Mouse (Mus musculus) layer of hippocampus, adult 8-10 months (tissue): ENCODE results near the gene Ltbp3. TPM values are rescaled to one million over a fixed set of nuclear protein-coding genes. Genes with fewer than 3 reads are reported as not detected.
"Not testable (repeated sequence)": the region's sequence is repeated elsewhere in the genome, so short reads cannot be mapped to it uniquely, and the experiment has no call there.

Source experiments
- DNase-seq, 2 experiments: peaks; one replicate each; pipeline ENCODE4 v3.0.0; 2022; ENCODE audit warnings: low spot score in 2 of 2
- total RNA-seq, 4 experiments: library from RNA; stranded (reverse); gene quantifications; 2 replicates each; pipeline ENCODE4 v1.2.4; 2022

The Ltbp3 gene
- total RNA-seq, 4 experiments from 2014 or later = 30.4 to 40.5 (median 33.1) TPM

DNA sequence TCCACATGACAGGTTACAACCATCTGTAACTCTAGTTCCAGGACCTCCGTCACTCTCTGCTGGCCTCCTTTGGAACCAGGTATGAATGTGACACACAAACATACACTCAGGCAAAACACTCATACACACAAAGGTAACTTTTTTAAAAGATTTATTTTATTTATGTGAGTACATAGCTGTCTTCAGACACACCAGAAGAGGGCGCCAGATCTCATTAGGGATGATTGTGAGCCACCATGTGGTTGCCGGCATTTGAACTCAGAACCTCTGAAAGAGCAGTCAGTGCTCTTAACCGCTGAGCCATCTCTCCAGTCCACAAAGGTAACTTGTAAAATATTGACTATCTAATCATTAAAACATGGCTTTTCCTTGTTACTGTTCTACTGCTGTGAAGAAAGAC, 50.6 kb downstream of the Ltbp3 start:
- DNase-seq = no peak

DNA sequence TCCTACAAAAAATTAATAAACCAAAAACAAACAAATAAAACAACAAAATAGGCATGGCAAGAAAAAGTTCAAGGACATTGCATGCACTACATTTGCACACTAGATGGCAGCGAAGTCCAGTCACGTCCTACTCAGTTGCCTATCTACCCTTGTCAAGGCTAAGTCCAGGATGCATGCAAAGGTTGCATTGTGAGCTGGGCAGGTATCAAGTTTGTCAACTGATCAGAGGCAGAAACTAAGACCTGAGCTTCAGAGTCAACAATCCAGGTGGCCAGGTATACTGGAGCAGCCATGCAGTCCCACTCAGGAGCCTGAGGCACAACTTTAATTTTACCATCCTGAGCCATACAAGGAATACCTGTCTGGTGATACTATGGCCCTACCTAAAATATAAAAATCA, 52.4 kb downstream of the Ltbp3 start:
- DNase-seq = peak in 1 of 2 experiments; percentile 62

DNA sequence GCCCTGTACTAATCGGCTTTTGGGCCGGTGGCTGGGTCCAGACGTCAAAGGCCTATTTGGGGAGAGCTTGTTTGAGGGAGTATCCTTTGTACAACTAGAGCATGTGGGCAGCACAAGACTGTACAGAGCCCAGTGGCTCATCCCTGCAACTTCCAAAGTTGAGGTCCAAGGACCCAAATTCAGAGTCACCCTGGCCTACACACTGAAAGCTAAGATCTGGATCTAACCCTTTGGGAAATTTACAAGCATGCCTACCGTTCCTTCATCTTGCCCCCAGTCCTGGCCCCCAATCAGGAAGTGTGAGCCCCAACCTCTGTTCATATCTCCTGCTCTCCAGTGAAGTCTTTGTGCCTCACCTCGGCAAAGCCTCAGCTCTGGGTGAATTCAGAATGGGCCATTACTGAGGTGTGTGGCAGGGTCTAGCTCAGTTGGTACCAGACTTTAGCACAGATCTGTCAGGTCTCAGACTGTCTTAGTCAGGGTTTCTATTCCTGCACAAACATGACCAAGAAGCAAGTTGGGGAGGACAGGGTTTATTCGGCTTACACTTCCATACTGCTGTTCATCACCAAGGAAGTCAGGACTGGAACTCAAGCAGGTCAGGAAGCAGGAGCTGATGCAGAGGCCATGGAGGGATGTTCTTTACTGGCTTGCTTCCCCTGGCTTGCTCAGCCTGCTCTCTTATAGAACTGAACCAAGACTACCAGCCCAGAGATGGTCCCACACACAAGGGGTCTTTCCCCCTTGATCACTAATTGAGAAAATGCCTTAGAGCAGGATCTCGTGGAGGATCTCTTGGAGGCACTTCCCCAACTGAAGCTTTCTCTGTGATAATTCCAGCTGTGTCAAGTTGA, 53.4 kb downstream of the Ltbp3 start:
- DNase-seq = not testable (repeated sequence)

DNA sequence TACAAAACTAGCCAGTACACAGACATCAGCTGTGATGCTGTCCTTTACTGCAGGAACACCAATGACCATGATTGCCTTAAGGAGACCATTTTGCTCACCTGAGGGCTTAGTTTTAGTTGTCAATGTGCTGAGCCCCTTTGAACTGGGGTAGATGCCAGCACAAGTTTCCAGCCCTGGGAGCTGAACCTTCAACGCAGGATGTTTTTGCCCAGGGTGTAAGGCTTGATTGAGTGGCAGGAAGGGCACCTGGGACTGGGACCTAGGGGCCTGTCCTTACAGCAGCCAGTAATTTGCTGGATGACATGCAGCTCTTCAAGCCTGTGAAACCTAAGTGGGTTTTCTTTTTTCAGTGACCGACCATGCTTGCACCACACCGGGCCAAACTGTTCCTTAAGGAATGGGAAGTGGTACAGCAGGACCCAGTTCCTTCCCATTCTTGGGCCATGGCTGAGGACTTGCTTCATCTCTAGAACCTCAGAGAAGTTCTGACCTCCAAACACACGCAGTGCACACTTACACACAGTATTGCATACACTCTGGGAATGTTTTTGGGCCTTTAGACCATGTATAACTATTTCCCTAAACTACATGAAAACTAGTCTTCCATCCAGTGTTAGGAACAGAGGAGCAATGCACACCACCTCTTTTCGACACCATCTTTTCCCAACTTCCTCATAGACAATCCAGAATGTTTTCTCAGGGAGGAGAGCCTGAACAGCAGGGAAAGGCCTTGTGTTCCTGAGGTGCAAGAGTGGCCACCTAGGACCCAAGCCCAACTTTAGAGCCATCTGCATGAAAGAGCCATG, 54.3 kb downstream of the Ltbp3 start:
- DNase-seq = no peak

DNA sequence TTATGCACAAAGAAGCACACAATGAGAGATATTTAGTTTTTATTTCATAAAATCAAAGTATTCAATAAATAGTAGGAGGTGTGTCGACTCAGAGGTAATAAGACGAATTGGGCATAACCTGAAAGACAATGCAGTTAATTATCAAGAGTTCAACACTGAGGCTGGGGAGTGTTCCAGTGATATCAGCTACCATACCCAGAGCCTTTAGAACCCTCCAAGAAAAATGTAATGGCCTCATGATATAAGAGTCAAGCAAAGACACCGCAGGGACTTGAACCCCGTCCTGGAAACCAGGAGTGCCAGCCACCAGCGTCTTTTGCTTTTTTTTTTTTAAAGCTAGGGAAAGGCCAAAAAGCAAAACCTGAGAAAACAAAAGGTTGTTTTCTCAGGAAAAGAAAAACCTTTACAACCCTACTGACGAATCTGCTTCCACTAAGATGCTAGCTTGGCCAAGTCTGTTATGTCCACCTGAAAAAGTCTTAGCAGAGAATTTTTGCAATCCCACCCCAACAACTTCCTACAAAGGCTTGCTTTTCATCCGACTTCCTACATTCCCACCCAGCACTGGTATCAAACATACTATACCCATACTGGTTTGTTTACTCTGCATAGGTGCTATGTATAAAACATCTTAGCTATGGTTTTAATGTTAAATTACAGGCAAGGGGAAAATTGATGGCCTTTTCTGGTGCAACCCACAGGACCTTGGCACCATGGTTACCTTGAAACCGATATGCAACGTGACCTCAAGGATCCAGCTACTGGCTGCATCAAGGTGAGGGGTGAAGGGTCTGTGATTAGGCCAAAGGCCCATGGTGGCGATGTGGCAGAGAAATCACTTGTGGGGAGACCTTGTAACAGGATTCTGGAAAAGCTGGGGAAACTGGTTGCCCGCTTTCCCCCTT, 55.2 kb downstream of the Ltbp3 start:
- DNase-seq = no peak

DNA sequence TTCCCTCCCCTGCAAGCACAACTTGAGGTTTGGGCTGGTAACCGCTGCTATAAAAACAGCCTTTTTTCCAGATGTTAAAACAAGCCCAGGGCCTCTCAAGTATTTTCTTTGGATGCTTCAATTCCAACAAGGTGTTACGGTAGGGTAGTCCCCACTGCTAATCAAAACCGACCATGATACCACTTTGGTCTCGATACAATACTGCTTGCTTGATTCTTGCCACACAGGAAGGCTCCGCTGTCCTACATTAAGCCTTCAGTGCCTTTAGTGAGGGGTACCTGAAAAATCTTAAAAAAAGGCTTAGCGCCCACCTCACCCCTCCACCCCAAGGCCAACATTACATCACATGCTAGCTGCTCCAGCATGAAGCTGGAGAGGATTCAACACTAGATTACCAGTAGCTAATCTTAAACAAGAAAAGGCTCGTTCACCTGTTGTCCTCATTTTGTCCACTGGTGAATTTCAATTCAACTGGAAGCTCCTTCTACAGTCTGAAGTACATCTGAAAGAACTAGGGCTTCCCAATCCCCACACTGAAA, 55.9 kb downstream of the Ltbp3 start:
- no peak for DNase-seq

DNA sequence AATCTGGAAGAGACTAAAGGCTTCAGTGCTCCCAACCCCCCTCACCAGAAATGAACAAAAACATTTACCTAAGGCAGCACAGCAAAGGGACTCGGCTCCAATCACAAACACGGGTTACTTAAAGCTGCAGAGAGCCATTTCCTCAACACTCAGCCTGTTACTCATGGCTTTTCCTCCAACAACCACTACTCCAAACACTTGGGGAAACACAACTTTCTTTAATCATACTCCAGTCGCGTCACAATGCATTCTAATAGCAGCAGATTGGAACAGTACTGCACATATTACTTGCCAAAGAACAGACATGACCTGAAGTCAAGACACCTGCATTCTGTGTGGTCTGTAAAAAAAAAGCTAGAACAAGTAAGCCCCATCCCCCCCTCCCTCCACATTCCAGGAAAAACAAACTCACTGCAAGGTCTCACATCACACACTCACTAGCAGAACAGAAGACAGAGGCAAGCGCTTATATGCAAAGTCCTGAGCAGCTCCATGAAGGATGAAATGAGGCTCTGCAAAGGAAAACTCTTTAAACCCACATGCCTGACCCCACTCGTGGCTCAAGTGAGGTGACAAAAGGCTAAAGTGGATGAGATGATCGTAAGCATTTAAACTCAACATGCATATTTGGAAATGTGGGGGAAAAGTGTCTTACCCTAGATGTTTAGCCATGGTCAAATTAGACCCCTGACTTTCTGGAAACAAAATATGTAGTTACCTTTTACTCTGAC, 56.8 kb downstream of the Ltbp3 start:
- no peak for DNase-seq

DNA sequence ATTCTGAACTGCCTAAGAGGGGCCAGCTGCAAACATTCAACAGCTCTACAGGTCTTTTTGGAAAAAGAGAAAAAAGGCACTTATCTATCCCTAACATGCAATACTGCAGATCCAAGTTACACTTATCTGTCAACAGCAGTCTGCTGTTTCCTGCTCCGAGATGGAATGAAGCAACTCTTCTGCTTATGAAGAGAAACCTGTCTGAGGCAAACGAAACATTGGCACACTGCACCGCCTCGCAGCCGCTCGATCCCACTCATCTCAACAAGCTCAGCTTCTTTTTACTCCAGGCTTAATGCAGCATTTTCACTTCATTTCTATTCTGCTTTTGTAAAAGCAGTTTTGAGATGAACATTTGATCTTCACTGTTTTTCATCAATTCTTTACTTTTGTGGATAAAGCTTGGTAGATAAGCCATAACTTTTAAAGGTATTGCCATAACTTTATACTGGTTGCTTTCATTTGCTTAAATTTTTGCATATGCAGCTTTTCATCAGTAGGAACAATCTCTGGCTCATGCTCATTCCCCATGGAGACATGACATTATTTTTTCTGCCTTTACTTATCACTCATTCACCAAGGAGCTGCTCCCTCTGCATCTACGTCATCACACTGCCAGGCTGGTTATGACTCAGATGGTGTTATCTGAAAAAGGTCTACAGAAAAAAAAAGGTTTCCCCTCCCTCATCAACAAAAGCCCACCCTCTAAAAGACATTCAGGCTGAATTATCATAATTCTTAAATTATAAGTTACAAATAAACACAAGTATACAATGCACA, 58.2 kb downstream of the Ltbp3 start:
- DNase-seq = no peak

DNA sequence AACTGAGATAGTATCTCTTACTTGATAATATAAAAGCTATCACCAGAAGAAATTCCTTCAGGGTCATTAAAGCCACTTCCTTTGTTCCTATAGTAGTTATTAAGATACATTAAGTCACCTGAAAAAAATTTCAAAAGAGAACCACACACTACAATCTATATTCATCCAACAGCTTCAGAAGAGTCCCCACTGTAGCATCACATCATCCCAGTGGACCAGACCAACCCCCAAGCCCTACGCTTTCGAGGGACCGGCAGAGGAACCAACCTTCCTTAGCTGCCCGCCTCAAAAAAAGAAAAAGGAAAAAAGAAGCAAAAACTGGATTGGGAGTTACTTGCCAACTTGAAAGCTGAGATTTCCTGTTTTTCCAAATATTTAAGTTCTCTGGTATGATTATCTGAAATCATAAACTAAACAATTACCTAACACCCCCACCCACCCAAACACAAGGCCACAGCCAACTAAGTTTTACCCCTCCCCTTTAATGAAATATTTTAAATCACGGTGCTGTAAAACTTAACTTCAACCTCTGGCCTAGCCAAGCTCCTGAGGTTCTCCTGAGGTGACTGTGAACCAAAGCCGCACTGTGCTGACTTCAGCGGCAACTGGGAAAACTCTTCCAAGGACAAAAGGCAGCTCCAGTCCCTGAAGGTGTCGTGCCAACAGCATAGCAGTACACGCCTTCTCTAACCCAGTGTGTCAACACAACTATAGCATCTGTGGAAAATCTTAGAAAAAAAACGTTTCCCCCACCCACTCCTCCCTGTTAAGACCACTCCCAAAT, 59.1 kb downstream of the Ltbp3 start:
- no peak for DNase-seq

DNA sequence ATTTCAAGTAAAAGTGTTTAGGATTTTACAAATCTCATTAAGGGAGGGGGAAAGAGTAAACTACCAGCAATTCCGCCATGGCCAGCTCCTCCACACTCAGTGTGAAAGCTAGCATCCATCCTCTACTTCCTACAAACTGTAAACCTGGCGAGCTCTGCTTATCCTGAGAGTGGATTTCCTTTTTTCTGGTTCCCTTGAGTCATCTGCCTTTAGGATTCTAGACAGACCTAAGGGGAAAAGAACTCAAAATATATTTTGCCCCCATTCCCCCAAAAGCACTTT, 59.6 kb downstream of the Ltbp3 start:
- no peak for DNase-seq

DNA sequence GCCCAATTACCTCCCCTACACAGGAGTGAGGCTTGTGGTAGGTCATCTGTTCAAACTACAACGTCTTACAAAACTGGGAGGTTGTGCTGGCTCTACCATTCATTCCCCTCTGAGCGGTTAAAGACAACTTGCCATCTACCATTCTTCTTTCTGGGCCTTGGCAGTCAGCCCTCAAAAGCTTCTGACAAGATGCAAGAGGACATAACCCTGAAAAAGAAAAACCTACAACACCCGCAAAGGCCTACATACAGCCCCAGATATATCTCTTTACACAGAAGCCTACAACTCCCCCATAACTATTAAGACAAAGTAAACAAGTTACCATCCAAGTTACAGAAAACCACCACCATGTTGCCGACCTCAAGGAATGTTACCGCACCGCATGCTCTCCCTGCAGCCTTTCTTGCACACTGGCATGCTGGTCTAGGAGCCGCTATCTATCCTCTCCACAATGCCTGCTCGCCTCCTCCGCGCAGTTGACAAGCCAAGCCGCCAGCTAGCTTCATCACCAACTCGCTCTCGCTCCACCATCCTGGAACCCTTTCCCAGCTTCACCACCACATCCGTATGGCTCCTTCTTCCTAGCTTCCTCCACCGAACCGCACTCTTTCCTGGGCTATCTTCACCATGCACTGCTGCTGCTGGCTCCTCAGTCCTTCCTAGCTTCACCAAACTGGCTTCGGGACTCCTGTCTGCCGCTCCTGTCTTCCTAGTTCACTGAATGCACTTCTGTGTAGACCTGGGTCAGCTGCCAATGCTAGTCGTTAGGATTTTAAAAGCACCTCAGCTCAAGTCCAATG, 60.1 kb downstream of the Ltbp3 start:
- no peak for DNase-seq

DNA sequence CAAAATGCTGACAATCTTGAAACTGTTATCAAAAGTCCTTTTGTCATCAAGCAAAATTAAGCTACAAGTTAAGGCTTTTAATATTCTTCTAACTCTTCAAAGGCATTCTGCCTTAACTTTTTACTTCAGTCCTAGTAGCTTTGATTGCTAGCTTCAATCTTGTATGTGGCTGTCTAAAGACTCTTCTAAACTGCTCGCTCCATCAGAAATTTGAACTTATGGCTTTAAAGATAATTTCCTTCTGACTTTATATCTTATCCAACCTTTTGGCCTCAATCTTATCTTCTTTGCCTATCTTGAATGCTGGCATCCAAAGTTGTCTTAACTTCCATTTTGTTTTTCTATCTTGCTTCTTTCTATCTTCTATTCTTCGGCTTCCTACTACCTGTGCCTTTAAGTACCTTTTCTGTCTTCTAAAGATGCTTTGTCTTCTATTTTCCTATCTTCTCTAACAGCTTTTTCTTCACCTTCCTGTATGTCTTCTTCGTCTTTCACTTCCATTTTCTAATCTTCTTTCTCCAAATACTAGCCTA, 60.8 kb downstream of the Ltbp3 start:
- DNase-seq = no peak

DNA sequence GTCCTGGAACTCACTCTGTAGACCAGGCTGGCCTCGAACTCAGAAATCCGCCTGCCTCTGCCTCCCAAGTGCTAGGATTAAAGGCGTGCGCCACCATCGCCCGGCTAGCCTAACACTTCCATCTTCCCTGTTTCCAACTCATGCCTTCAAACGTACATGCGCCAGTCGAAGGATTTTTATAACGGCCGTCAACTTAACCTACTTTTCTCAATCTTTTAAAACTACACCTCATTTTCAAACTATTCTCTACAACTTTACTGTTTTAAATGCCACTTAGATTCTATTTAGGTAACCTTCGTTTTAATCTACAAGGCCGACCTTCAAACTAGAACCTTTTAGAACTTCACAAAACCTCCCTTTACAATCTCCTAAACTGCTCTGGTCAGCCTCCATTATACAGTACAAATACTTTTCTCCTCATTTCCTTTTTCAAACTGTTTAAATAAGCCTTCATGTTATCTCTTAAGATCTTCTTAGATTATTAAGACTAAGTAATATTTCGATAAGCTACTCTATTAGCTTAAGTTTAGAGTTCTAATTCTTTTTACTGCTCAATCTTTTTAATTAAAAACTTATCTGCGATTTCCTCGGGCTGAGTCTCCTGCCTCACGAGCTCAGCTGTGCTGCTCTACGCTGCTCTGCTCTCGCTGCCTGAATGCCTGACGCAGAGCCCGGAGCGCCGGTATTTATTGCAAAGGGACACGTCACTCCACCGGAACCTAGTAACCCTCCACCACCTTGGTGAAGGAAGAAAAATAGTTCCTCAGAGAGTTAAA, 61.5 kb downstream of the Ltbp3 start:
- DNase-seq = peak; percentile 91 to 98

DNA sequence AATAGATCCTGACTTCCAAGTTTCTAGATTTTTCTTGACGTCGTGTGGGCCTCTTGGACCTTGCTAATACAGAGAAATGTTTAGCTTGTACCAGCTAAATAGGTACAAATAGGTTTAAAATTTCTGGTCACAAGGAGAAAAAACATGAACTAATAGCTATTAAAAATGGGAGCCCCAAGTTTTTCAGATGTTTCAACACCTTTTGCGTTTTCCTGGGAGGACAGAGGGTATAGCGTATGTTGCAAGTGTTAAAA, 62.0 kb downstream of the Ltbp3 start:
- no peak for DNase-seq

DNA sequence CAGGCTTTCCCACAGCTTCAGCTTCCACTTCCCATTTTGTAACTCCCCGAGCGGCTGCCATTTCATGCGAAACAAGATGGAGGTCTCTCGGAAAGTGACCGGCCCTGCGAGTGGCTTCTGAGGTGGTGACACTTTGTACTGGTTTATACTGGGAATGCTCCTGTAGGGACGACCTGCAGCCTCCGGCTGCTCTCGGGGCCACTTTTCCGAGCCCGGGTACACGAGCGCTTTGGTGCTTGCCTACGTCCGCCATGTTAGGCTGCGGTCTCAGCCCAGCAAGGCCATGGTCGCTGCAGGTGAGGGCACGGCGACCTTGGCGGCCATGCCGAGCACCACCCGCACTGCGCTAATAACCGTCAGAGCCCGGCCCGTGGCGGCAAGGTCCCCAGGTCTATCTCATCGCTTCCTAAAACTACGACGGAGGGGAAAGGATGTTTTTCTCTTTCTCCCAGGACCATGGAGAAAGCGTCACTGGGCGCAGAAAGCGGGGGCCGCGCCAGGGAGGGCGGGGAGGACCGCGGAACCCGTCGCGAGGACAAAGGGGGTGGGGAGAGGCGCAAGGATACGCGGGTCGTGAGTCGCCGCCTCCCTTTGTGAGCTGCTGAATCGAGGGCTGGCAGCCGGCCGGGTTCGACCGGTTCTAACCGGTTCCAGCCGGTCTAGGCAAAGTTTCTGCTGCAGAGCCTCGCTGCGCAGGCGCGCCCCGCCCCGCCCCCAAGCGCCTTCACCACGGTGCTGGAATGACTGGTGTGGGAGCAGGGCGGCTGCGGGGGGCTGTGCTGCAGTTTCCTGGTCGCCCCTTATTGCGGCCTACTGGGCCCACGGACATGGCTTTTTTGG, 62.6 kb downstream of the Ltbp3 start:
- peak; percentile 96 to 100 for DNase-seq

DNA sequence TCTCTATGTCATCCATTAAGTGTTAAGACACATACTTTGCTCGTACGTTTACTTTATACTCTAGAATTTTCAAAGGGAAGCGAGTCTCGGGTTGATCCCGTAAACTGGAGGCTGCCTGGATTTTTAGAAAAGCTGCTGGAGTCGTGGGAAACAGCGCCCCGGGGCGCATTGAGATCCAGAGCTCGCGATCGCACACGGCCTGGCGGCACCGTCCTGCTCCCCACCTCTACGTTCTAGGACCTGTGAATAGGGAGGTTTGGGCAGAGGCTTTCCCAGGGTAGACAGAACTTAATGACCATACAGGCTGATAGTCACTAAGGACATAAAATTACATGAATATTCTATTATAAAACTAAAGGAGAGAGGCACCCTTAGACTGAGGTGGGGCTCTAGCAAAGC, 63.2 kb downstream of the Ltbp3 start:
- DNase-seq = no peak
